Mouse (Mus musculus) brain, embryonic 14.5 days (tissue): Measurements from ENCODE around the gene Aire. TPM values are rescaled to one million over a fixed set of nuclear protein-coding genes. Genes with fewer than 3 reads are reported as not detected.
"Not testable (repeated sequence)": the region's sequence is repeated elsewhere in the genome, so short reads cannot be mapped to it uniquely, and the experiment has no call there.

Experiments used
- DNase-seq: peaks from one replicate; pipeline ENCODE4 v3.0.0-alpha.2; 2011; ENCODE audit warnings: low read depth
- CTCF ChIP-seq: fragments of 200-500 bp; IDR thresholded peaks from 2 replicates; pipeline ENCODE4 v1.5.1; 2012; ENCODE audit warnings: inconsistent platforms, mild to moderate bottlenecking, moderate library complexity, borderline replicate concordance; ENCODE audit not compliant: insufficient read depth, insufficient read length; ENCODE audit errors: extremely low read depth
- POLR2A ChIP-seq: fragments of 200-500 bp; IDR thresholded peaks from 2 replicates; pipeline ENCODE4 v1.6.1; 2012; ENCODE audit warnings: mild to moderate bottlenecking, inconsistent platforms, borderline replicate concordance; ENCODE audit not compliant: poor library complexity, insufficient read depth, insufficient read length, severe bottlenecking; ENCODE audit errors: extremely low read depth
- polyA plus RNA-seq: library from polyadenylated mRNA; depleted of rRNA; stranded (reverse); fragments of >200 nt; gene quantifications from 2 replicates; pipeline ENCODE4 v1.2.3, GENCODE M21; 2012

Gene Aire
- polyA plus RNA-seq, 1 experiment, result 0.55 TPM

- TF ChIP-seq POLR2A (no peak), CTCF (no peak)
- DNase-seq, result no peak
Measured at GRCm38 (mm10) chr10:78048061-78048730, 4.8 kb upstream of the Aire start.

GRCm38 (mm10) chr10:78046388-78046787 lies 3.0 kb upstream of the Aire start:
- TF ChIP-seq POLR2A (no peak), CTCF (no peak)
- DNase-seq, result no peak

- no peak for TF ChIP-seq POLR2A
- TF ChIP-seq CTCF, result no peak
- DNase-seq, result no peak
Measured at GRCm38 (mm10) chr10:78044531-78044930, 1.1 kb upstream of the Aire start.

- no peak for DNase-seq
Measured at GRCm38 (mm10) chr10:78042697-78043405, 559 bp downstream of the Aire start.

GRCm38 (mm10) chr10:78042096-78042495 lies 1.3 kb downstream of the Aire start:
- no peak for TF ChIP-seq CTCF
- TF ChIP-seq POLR2A, result no peak
- no peak for DNase-seq

More at GRCm38 (mm10) chr10:78042697-78043405, 559 bp downstream of the Aire start:
- no peak for TF ChIP-seq CTCF
- no peak for TF ChIP-seq POLR2A

GRCm38 (mm10) chr10:78041647-78042046 lies 1.8 kb downstream of the Aire start, which contains the start of gene Dnmt3l:
TSS of gene Dnmt3l (plus strand) at chr10:78041947.
- no peak for DNase-seq
- TF ChIP-seq CTCF, result no peak

- DNase-seq, result no peak
Measured at GRCm38 (mm10) chr10:78037139-78037538, 6.3 kb downstream of the Aire start.

GRCm38 (mm10) chr10:78031987-78032386 lies 11.4 kb downstream of the Aire start:
- TF ChIP-seq POLR2A (no peak), CTCF (no peak)
- DNase-seq, result no peak

More at GRCm38 (mm10) chr10:78037139-78037538, 6.3 kb downstream of the Aire start:
- TF ChIP-seq POLR2A (no peak), CTCF (no peak)

- no peak for DNase-seq
- TF ChIP-seq CTCF (no peak), POLR2A (no peak)
Measured at GRCm38 (mm10) chr10:78029080-78029479, 14.3 kb downstream of the Aire start.

GRCm38 (mm10) chr10:78028129-78028528 lies 15.3 kb downstream of the Aire start:
- peak; percentile 93 for DNase-seq
- peak; percentile 90 for TF ChIP-seq CTCF
- no peak for TF ChIP-seq POLR2A

GRCm38 (mm10) chr10:78025453-78025852 lies 18.0 kb downstream of the Aire start:
- DNase-seq, result peak; percentile 9

- DNase-seq, result not testable (repeated sequence)
Measured at GRCm38 (mm10) chr10:78019984-78020383, 23.4 kb downstream of the Aire start.
